Mouse (Mus musculus) heart, adult 18-20 months (tissue): ENCODE data around the gene Sec31b. TPM values are rescaled to one million over a fixed set of nuclear protein-coding genes. Genes with fewer than 3 reads are reported as not detected.

Experiments used
- DNase-seq, 2 experiments: peaks; one replicate each; pipeline ENCODE4 v3.0.0; 2021 to 2022; ENCODE audit warnings: mixed read lengths in 1 of 2
- total RNA-seq, 2 experiments: library from RNA; stranded (reverse); gene quantifications; 2 replicates each; pipeline ENCODE4 v1.2.3; 2021

The Sec31b gene
- total RNA-seq, 2 experiments from 2014 or later = 9.4 to 10.2 TPM

DNA sequence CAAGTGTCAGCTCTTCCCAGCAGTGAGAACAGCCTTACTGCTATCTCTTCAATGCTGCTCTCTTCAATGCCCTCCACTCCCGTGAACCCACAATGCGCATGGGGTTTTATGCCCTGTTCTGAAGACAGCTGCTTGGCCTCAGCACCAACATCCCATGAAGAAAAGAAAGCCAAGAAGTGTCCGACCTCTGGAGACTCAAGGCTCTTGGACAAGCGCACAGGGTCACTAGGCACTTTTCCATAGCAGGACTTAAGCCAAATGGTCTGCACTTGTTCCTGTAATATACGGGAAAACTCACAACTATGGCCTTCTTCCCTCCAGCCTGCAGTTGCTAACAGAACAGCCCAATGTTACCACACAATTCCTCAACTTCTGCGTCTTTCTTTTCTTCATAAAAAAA lies 70.4 kb downstream of the Sec31b start:
- DNase-seq = peak; percentile 51 to 60

- DNase-seq = peak; percentile 82 to 90
Measured at GRCm38 (mm10) chr19:44474158-44474557, 71.5 kb downstream of the Sec31b start.

Other genes with a start within 250 kb of the Sec31b start
- gene Scd4, start 212.8 kb downstream of the Sec31b start, total RNA-seq = 1 to 10 TPM; 4.3 to 7.8 TPM
- gene Scd1, start 138.0 kb downstream of the Sec31b start, total RNA-seq = 100 to 1,000 TPM in 1 of 2 experiments, 10 to 100 TPM in 1; 30.8 to 212 TPM
- not detected for gene Wnt8b, start 52.4 kb downstream of the Sec31b start, total RNA-seq
- not detected for gene Gm20538, start 7.0 kb upstream of the Sec31b start, total RNA-seq
- 1,000 to 10,000 TPM; 1,929 to 2,019 TPM for gene Ndufb8, start 9.6 kb upstream of the Sec31b start, total RNA-seq
- 10 to 100 TPM; 57.1 to 58.1 TPM for gene Hif1an, start 17.0 kb upstream of the Sec31b start, total RNA-seq
- gene Pax2, start 210.2 kb upstream of the Sec31b start, total RNA-seq = not detected